Mouse (Mus musculus): Measurements from ENCODE around the gene Wbp2nl. TPM values are rescaled to one million over a fixed set of nuclear protein-coding genes. Genes with fewer than 3 reads are reported as not detected.

Gene Wbp2nl
- total RNA-seq, 2 experiments from 2014 or later = not detected

Other genes starting within 250 kb of the Wbp2nl start
- gene 4930407I10Rik, start 239.8 kb upstream of the Wbp2nl start, total RNA-seq (2021) = not detected
- gene Mei1, start 229.0 kb upstream of the Wbp2nl start, total RNA-seq (2021) = 1 to 10 TPM; 2.5 to 2.8 TPM
- 10 to 100 TPM; 13.6 to 13.8 TPM for gene Ccdc134, start 171.0 kb upstream of the Wbp2nl start, total RNA-seq (2021)
- gene Srebf2, start 151.8 kb upstream of the Wbp2nl start, total RNA-seq (2021) = 100 to 1,000 TPM; 179 to 183 TPM
- 1 to 10 TPM; 2.3 to 4.2 TPM for gene Shisa8, start 86.1 kb upstream of the Wbp2nl start, total RNA-seq (2021)
- under 1 TPM; 0.41 TPM for gene Tnfrsf13c, start 74.6 kb upstream of the Wbp2nl start, total RNA-seq (2021)
- 1 to 10 TPM; 3.5 to 3.9 TPM for gene Cenpm, start 54.2 kb upstream of the Wbp2nl start, total RNA-seq (2021)
- 100 to 1,000 TPM in 1 of 2 experiments, 10 to 100 TPM in 1; 99.5 to 102 TPM for gene 1500009C09Rik, start 46.6 kb upstream of the Wbp2nl start, total RNA-seq (2021)
- gene Sept3, start 24.1 kb upstream of the Wbp2nl start, total RNA-seq (2021) = 100 to 1,000 TPM; 436 to 478 TPM
- gene Naga, start 40.0 kb downstream of the Wbp2nl start, total RNA-seq (2021) = 10 to 100 TPM; 30.4 to 38.0 TPM
- under 1 TPM; 0.46 to 0.53 TPM for gene Pheta2, start 40.0 kb downstream of the Wbp2nl start, total RNA-seq (2021)
- 100 to 1,000 TPM; 136 to 138 TPM for gene Smdt1, start 40.0 kb downstream of the Wbp2nl start, total RNA-seq (2021)
- gene Ndufa6, start 55.4 kb downstream of the Wbp2nl start, total RNA-seq (2021) = 100 to 1,000 TPM; 191 to 196 TPM
- gene Cyp2d22, start 81.3 kb downstream of the Wbp2nl start, total RNA-seq (2021) = 10 to 100 TPM; 34.4 TPM
- gene Cyp2d11, start 95.1 kb downstream of the Wbp2nl start, total RNA-seq (2021) = under 1 TPM in 1 of 2 experiments, not detected in 1; 0.53 TPM
- gene Cyp2d10, start 108.2 kb downstream of the Wbp2nl start, total RNA-seq (2021) = not detected
- gene Cyp2d9, start 134.5 kb downstream of the Wbp2nl start, total RNA-seq (2021) = not detected

Data from left cerebral cortex, postnatal 25 days (tissue).